Mouse (Mus musculus) heart, embryonic 10.5 days (tissue): ENCODE measurements at regions not wholly inside any gene's neighbourhood (a gene's known extent, or its start where the extent isn't known, plus 50 kb on each side); places are given as distances from the start of the nearest gene placed in this dataset.
A peak's percentile ranks its signal among the peaks of the same experiment; 100 is the strongest.

Source experiments
- DNase-seq: peaks from one replicate; pipeline ENCODE4 v3.0.0-alpha.2; 2017; ENCODE audit warnings: low spot score
- H3K27ac ChIP-seq: fragments of 300-500 bp; sonication (generic); 2 replicates; pipeline ENCODE4 v1.5.1; 2016; ENCODE audit warnings: mild to moderate bottlenecking
- H3K27me3 ChIP-seq: fragments of 300-500 bp; sonication (generic); 2 replicates; pipeline ENCODE4 v1.6.1; 2016; ENCODE audit warnings: mild to moderate bottlenecking; ENCODE audit not compliant: poor library complexity, insufficient read depth, severe bottlenecking
- H3K36me3 ChIP-seq: fragments of 300-500 bp; sonication (generic); 2 replicates; pipeline ENCODE4 v1.6.1; 2016; ENCODE audit warnings: mild to moderate bottlenecking, moderate library complexity
- H3K4me1 ChIP-seq: fragments of 300-500 bp; sonication (generic); 2 replicates; pipeline ENCODE4 v1.6.1; 2016; ENCODE audit warnings: mild to moderate bottlenecking
- H3K4me3 ChIP-seq: fragments of 300-500 bp; sonication (generic); 2 replicates; pipeline ENCODE4 v1.5.1; 2016; ENCODE audit warnings: mild to moderate bottlenecking, moderate library complexity
- H3K9me3 ChIP-seq: fragments of 300-500 bp; sonication (generic); 2 replicates; pipeline ENCODE4 v1.6.1; 2016; ENCODE audit warnings: mild to moderate bottlenecking, moderate library complexity
- WGBS: fragments of 180-500 bp; shearing (Covaris S2); methylation state at CpG from one replicate; pipeline ENCODE4 v1.1.7; 2016; 5-methylcytosine and 5-hydroxymethylcytosine counted together

- Histone ChIP-seq H3K27ac (no peak overlapping the region), H3K4me1 (no peaks in the 10 kb centered on the region), H3K36me3 (no peaks in the 10 kb centered on the region), H3K27me3 (no peaks in the 10 kb centered on the region), H3K4me3 (no peak overlapping the region), H3K9me3 (no peaks in the 10 kb centered on the region)
- 80% methylated on average over 7 of the region's 7 CpGs for WGBS
- DNase-seq, result peak; percentile 55
These were observed 77.8 kb upstream of the Slc25a36 start for GRCm38 (mm10) chr9:97188616-97189330.

- H3K27ac ChIP-seq, result no peak overlapping the region
- no peak overlapping the region for H3K4me3 ChIP-seq
- no peak for DNase-seq
- H3K27me3 ChIP-seq, result no peaks in the 10 kb centered on the region
- no peaks in the 10 kb centered on the region for H3K36me3 ChIP-seq
- H3K9me3 ChIP-seq, result no peaks in the 10 kb centered on the region
- WGBS, result 71% methylated on average over 5 of the region's 5 CpGs
- H3K4me1 ChIP-seq, result no peaks in the 10 kb centered on the region
These were observed 62.4 kb upstream of the Slc25a36 start for GRCm38 (mm10) chr9:97173230-97173951.

- H3K9me3 ChIP-seq, result no peaks in the 10 kb centered on the region
- no peaks in the 10 kb centered on the region for H3K4me1 ChIP-seq
- WGBS, result 11% methylated on average over 3 of the region's 3 CpGs
- no peaks in the 10 kb centered on the region for H3K36me3 ChIP-seq
- no peaks in the 10 kb centered on the region for H3K27me3 ChIP-seq
- H3K27ac ChIP-seq, result no peak overlapping the region
- no peak for DNase-seq
- H3K4me3 ChIP-seq, result no peak overlapping the region
These were observed 61.1 kb upstream of the Slc25a36 start for GRCm38 (mm10) chr9:97172075-97172474.

DNA sequence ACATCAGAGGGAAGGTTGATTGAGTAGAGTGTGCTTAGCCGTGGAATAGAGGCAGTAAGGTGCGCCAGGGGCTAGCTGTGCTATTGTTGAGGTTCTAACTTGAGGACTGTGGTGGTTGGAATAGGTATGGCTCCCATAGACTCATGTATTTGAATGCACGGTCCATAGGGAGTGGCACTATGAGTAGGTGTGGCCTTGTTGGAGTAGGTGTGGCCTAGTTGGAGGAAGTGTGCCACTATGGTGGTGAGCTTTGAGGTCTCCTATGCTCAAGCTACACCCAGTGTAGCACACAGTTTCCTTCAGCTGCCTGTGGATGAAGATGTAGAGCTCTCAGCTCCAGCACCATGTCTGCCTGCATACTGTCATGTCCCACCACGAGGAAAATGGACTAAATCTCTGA is 60.5 kb upstream of the Slc25a36 start:
- Histone ChIP-seq H3K4me3 (no peak overlapping the region), H3K27ac (no peak overlapping the region), H3K36me3 (no peaks in the 10 kb centered on the region), H3K27me3 (no peaks in the 10 kb centered on the region), H3K4me1 (no peaks in the 10 kb centered on the region), H3K9me3 (no peaks in the 10 kb centered on the region)
- 89% methylated on average over 4 of the region's 4 CpGs for WGBS
- no peak for DNase-seq

DNA sequence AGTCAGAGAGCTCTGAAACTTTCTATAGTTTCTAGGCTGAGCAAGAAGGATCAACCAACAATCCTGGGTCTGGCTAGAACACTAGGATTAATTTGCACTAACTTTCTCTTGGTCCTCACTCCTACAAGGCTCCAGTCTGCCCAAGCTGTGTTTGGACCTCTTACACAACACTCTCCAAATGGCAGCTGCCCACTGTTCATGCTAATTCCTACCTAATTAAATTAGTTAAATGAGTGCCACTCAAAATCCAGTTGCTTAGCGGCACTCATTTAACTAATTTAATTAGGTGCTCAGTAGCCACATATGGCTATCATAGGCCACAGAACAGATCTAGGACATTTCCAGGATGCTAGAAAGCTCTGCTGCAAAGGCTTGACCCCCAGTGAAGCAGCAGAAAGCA is 59.9 kb upstream of the Slc25a36 start:
- H3K4me1 ChIP-seq, result no peaks in the 10 kb centered on the region
- WGBS, result 80% methylated on average over 1 of the region's 1 CpGs
- no peaks in the 10 kb centered on the region for H3K27me3 ChIP-seq
- H3K9me3 ChIP-seq, result no peaks in the 10 kb centered on the region
- DNase-seq, result no peak
- H3K27ac ChIP-seq, result no peak overlapping the region
- H3K4me3 ChIP-seq, result no peak overlapping the region
- no peaks in the 10 kb centered on the region for H3K36me3 ChIP-seq

DNA sequence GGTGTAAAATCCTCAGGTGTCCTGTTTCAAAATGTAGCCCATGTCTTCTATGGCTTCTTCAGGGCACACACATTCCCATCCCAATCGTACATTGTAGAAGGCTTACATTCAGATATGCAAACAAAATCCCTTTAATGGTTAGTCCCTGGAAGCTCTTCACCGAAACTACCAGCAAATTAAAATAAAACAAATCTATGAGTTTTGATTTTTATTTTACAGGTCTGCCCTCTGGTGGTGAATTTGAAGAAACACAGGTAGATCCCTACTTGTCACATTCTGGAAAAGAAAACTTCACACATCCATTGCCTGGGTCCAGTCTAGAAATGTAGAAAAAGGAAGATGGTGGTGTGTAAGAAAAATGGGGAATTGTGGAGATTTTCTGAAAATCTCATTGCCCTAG is 51.5 kb upstream of the Slc25a36 start:
- DNase-seq, result no peak
- H3K4me1 ChIP-seq, result no peaks in the 10 kb centered on the region
- no peaks in the 10 kb centered on the region for H3K27me3 ChIP-seq
- H3K36me3 ChIP-seq, result no peaks in the 10 kb centered on the region
- WGBS, result 28% methylated on average over 2 of the region's 2 CpGs
- H3K9me3 ChIP-seq, result no peaks in the 10 kb centered on the region
- H3K4me3 ChIP-seq, result no peak overlapping the region
- H3K27ac ChIP-seq, result no peak overlapping the region
